Comparison of ENCODE assay signal across 31 mouse cellular contexts in the genomic region with DNA sequence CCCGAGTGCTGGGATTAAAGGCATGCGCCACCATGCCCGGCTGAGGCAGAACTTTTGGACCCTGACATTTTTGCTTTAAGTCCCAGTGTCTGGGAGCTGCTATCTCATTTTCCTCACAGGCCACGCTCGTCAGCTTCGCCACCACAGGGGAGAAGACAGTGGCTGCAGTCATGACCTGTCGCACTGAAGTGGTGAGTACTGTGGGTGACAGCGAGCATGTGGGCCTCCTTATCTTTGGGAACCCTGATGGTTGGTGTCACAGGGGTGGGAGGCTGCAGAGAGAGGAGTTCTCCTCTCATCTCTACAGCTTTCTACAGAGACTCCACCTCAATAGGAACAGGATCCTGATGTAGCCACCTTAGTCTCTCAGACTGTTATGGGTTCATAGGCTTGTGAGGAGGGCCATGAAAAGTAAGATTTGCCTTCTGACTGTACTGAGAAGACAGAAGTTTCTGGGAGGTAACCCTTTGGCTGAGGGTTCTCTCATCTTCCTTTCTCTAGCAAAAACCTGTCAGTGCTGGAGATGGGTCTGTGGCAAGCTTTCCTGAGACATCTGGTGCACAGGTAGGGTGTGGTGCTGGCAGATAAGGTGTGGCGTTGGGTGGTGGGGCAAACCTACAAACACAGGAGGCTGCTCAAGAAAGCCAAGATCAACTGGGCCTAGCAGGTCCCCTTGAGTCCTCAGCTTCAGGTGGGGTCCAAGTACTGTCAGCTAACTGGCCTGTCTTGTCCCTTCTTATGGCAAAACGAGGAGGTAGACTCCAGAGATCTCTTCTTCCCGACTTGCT. TPM values are rescaled to one million over a fixed set of nuclear protein-coding genes. Genes with fewer than 3 reads are reported as not detected.
DNase-seq lines count a peak whose midpoint lies in the region; ATAC-seq lines count a peak whose summit lies in the region.
"Had no signal": no experiment of that assay in that cellular context is flagged by ENCODE, and none has a peak within 500 bp of the region (broad histone marks: within the 10 kb centered on the region; RNA-seq: fewer than 3 reads in every experiment).

No protein-coding gene starts in this region.

- H3K4me3 ChIP-seq in heart, embryonic 11.5 days (ENCODE audit: low read depth, low read length): no peak overlapping the region
- peak overlapping the region; percentile 40 for H3K4me3 ChIP-seq in erythroblast, embryonic 14.5 days (replicated peaks)
- peak overlapping the region; percentile 30 for H3K4me3 ChIP-seq in liver, embryonic 13.5 days (replicated peaks)
- no peak overlapping the region for H3K4me3 ChIP-seq in neural tube, embryonic 15.5 days (replicated peaks)
- H3K4me3 ChIP-seq: embryonic facial prominence, embryonic 13.5 days; forebrain, embryonic 13.5 days; heart, embryonic 12.5 days; hindbrain, embryonic 13.5 days; kidney, embryonic 15.5 days; layer of hippocampus, adult 2 months; megakaryocyte, embryonic 14.5 days; midbrain, embryonic 13.5 days had no signal

- H3K36me3 ChIP-seq in heart, embryonic 11.5 days (ENCODE audit: control insufficient read depth, insufficient read depth, low read length): peaks cover 59% of the 10 kb centered on the region
- peaks cover 99% of the 10 kb centered on the region for H3K36me3 ChIP-seq in erythroblast, embryonic 14.5 days (ENCODE audit: control insufficient read depth)
- peaks cover 100% of the 10 kb centered on the region for H3K36me3 ChIP-seq in liver, embryonic 13.5 days
- peaks cover 96% of the 10 kb centered on the region for H3K36me3 ChIP-seq in neural tube, embryonic 15.5 days

- ATAC-seq in heart, embryonic 11.5 days (replicated peaks; ENCODE audit: insufficient number of reproducible peaks, low FRiP score, low TSS enrichment): no peak
- ATAC-seq in liver, embryonic 13.5 days (ENCODE audit: low read depth): peak; percentile 97
- ATAC-seq in megakaryocyte progenitor cell, adult 5-6 weeks (replicated peaks; ENCODE audit: poor library complexity): peak; percentile 75
- ATAC-seq in neural tube, embryonic 15.5 days (ENCODE audit: low FRiP score): no peak
- ATAC-seq: forebrain, embryonic 13.5 days; midbrain, embryonic 13.5 days had no signal

- H3K4me2 ChIP-seq in heart, embryonic 11.5 days: no peak overlapping the region
- peak overlapping the region; percentile 68 for H3K4me2 ChIP-seq in liver, embryonic 13.5 days
- H3K4me2 ChIP-seq in neural tube, embryonic 15.5 days: no peak overlapping the region
- H3K4me2 ChIP-seq: embryonic facial prominence, embryonic 13.5 days; forebrain, embryonic 13.5 days; heart, embryonic 12.5 days; hindbrain, embryonic 13.5 days; kidney, embryonic 15.5 days; midbrain, embryonic 13.5 days had no signal

- H3K4me1 ChIP-seq in heart, embryonic 11.5 days (ENCODE audit: control insufficient read depth, insufficient read depth, low read length): no peaks in the 10 kb centered on the region
- H3K4me1 ChIP-seq in erythroblast, embryonic 14.5 days (ENCODE audit: control insufficient read depth): peaks cover 55% of the 10 kb centered on the region
- peaks cover 48% of the 10 kb centered on the region for H3K4me1 ChIP-seq in liver, embryonic 13.5 days (replicated peaks)
- no peaks in the 10 kb centered on the region for H3K4me1 ChIP-seq in neural tube, embryonic 15.5 days
- H3K4me1 ChIP-seq: embryonic facial prominence, embryonic 13.5 days; forebrain, embryonic 13.5 days; heart, embryonic 12.5 days; hindbrain, embryonic 13.5 days; kidney, embryonic 15.5 days; midbrain, embryonic 13.5 days had no signal

- H3K9me3 ChIP-seq in heart, embryonic 11.5 days (replicated peaks; ENCODE audit: control insufficient read depth, low read length): no peaks in the 10 kb centered on the region
- no peaks in the 10 kb centered on the region for H3K9me3 ChIP-seq in erythroblast, embryonic 14.5 days (ENCODE audit: control insufficient read depth, low read length)
- H3K9me3 ChIP-seq in liver, embryonic 13.5 days (replicated peaks): no peaks in the 10 kb centered on the region
- no peaks in the 10 kb centered on the region for H3K9me3 ChIP-seq in neural tube, embryonic 15.5 days (replicated peaks)
- H3K9me3 ChIP-seq: embryonic facial prominence, embryonic 13.5 days; forebrain, embryonic 13.5 days; heart, embryonic 12.5 days; hindbrain, embryonic 13.5 days; kidney, embryonic 15.5 days; megakaryocyte, embryonic 14.5 days; midbrain, embryonic 13.5 days had no signal

- no peak overlapping the region for H3K9ac ChIP-seq in heart, embryonic 11.5 days (ENCODE audit: low read depth, low read length)
- H3K9ac ChIP-seq in liver, embryonic 13.5 days: peak overlapping the region; percentile 63
- no peak overlapping the region for H3K9ac ChIP-seq in neural tube, embryonic 15.5 days (replicated peaks)
- H3K9ac ChIP-seq: embryonic facial prominence, embryonic 13.5 days; forebrain, embryonic 13.5 days; heart, embryonic 12.5 days; hindbrain, embryonic 13.5 days; kidney, embryonic 15.5 days; midbrain, embryonic 13.5 days had no signal

- 80% methylated on average over 11 of the region's 11 CpGs for WGBS in heart, embryonic 11.5 days (ENCODE audit: insufficient replicate concordance)
- WGBS in liver, embryonic 13.5 days (ENCODE audit: insufficient replicate concordance): 36% methylated on average over 11 of the region's 11 CpGs
- 95% methylated on average over 11 of the region's 11 CpGs for whole genome bisulfite sequencing in neural tube, embryonic 15.5 days

- no peak overlapping the region for H3K27ac ChIP-seq in heart, embryonic 11.5 days (ENCODE audit: low read depth, low read length)
- H3K27ac ChIP-seq in liver, embryonic 13.5 days: peak overlapping the region; percentile 94
- H3K27ac ChIP-seq in neural tube, embryonic 15.5 days (replicated peaks): no peak overlapping the region
- H3K27ac ChIP-seq: embryonic facial prominence, embryonic 13.5 days; forebrain, embryonic 13.5 days; hindbrain, embryonic 13.5 days; kidney, embryonic 15.5 days; layer of hippocampus, adult 2 months; midbrain, embryonic 13.5 days had no signal

- H3K27me3 ChIP-seq in heart, embryonic 11.5 days (ENCODE audit: control insufficient read depth, insufficient read depth, low read length): no peaks in the 10 kb centered on the region
- H3K27me3 ChIP-seq in erythroblast, embryonic 14.5 days (ENCODE audit: control insufficient read depth): no peaks in the 10 kb centered on the region
- H3K27me3 ChIP-seq in liver, embryonic 13.5 days: no peaks in the 10 kb centered on the region
- H3K27me3 ChIP-seq in neural tube, embryonic 15.5 days (replicated peaks): no peaks in the 10 kb centered on the region
- H3K27me3 ChIP-seq: CH12.LX; embryonic facial prominence, embryonic 13.5 days; forebrain, embryonic 13.5 days; heart, embryonic 12.5 days; hindbrain, embryonic 13.5 days; kidney, embryonic 15.5 days; megakaryocyte, embryonic 14.5 days; midbrain, embryonic 13.5 days had no signal

- peak; percentile 82 for DNase-seq in heart, adult 11 months
- peak; percentile 61 for DNase-seq in liver, embryonic 13.5 days
- DNase-seq in kidney, adult 11 months: no peak
- no peak for DNase-seq in gastrocnemius, postnatal 4 days (ENCODE audit: low spot score in 2 of 2)
- DNase-seq: adrenal gland, postnatal 10 days; cerebellum, adult 11-12 months; cerebellum, postnatal 10 days; gastrocnemius, postnatal 10 days; heart, adult 18-20 months; heart, postnatal 4 days; kidney, adult 18-20 months; kidney, postnatal 25 days; layer of hippocampus, postnatal 36 days; lung, postnatal 36 days; retina, postnatal 1 day; right cerebral cortex, postnatal 25 days; spleen, adult 18-20 months; thymus, postnatal 14 days had no signal

RNA-seq across cellular contexts. Expression of a gene that starts 8.5 kb away (rescaled TPM):
- polyA plus RNA-seq in heart, embryonic 11.5 days (2014; fragmentation: Nextera tagmentation; extraction: Ambion mirVana): 69.0 and 71.5 TPM in 2 replicates
- polyA plus RNA-seq in erythroblast, embryonic 14.5 days (2012): 14.8 and 24.3 TPM in 2 replicates
- polyA plus RNA-seq in liver, embryonic 13.5 days (2015; fragmentation: Nextera tagmentation; extraction: Ambion mirVana): 33.8 and 34.5 TPM in 2 replicates
- 63.6 and 83.1 TPM in 2 replicates for total RNA-seq in megakaryocyte progenitor cell, adult 5-6 weeks (2015)
- 41.7 and 46.1 TPM in 2 replicates for total RNA-seq in megakaryocyte progenitor cell, adult 5-6 weeks (2017)
- total RNA-seq in gastrocnemius, postnatal 4 days (2021): 100 to 1,000 TPM; 115 to 122 TPM
- polyA plus RNA-seq in neural tube, embryonic 15.5 days (2015; fragmentation: Nextera tagmentation; extraction: Ambion mirVana): 79.0 and 82.5 TPM in 2 replicates

RNA-seq across cellular contexts. Expression of a gene that starts 8.6 kb away (rescaled TPM):
- 31.8 and 38.4 TPM in 2 replicates for polyA plus RNA-seq in heart, embryonic 11.5 days (2014; fragmentation: Nextera tagmentation; extraction: Ambion mirVana)
- polyA plus RNA-seq in erythroblast, embryonic 14.5 days (2012): 0.37 and 0.43 TPM in 2 replicates
- polyA plus RNA-seq in liver, embryonic 13.5 days (2015; fragmentation: Nextera tagmentation; extraction: Ambion mirVana): 15.4 and 17.8 TPM in 2 replicates
- total RNA-seq in megakaryocyte progenitor cell, adult 5-6 weeks (2015): 19.2 and 19.8 TPM in 2 replicates
- 30.3 and 42.6 TPM in 2 replicates for total RNA-seq in megakaryocyte progenitor cell, adult 5-6 weeks (2017)
- total RNA-seq in gastrocnemius, postnatal 4 days (2021): 10 to 100 TPM; 34.8 to 39.5 TPM
- 41.2 and 43.9 TPM in 2 replicates for polyA plus RNA-seq in neural tube, embryonic 15.5 days (2015; fragmentation: Nextera tagmentation; extraction: Ambion mirVana)

RNA-seq across cellular contexts. Expression of a gene that starts 8.6 kb away (rescaled TPM):
- polyA plus RNA-seq in heart, embryonic 11.5 days (2014; fragmentation: Nextera tagmentation; extraction: Ambion mirVana): 88.6 and 98.2 TPM in 2 replicates
- 6.4 and 7.7 TPM in 2 replicates for polyA plus RNA-seq in erythroblast, embryonic 14.5 days (2012)
- polyA plus RNA-seq in liver, embryonic 13.5 days (2015; fragmentation: Nextera tagmentation; extraction: Ambion mirVana): 141 and 147 TPM in 2 replicates
- 150 and 154 TPM in 2 replicates for total RNA-seq in megakaryocyte progenitor cell, adult 5-6 weeks (2015)
- total RNA-seq in megakaryocyte progenitor cell, adult 5-6 weeks (2017): 72.2 and 75.9 TPM in 2 replicates
- 10 to 100 TPM; 42.0 to 44.0 TPM for total RNA-seq in gastrocnemius, postnatal 4 days (2021)
- 77.3 and 94.5 TPM in 2 replicates for polyA plus RNA-seq in neural tube, embryonic 15.5 days (2015; fragmentation: Nextera tagmentation; extraction: Ambion mirVana)

RNA-seq across cellular contexts. Expression of a gene that starts 50.4 kb away (rescaled TPM):
- 51.1 and 53.7 TPM in 2 replicates for polyA plus RNA-seq in heart, embryonic 11.5 days (2014; fragmentation: Nextera tagmentation; extraction: Ambion mirVana)
- polyA plus RNA-seq in erythroblast, embryonic 14.5 days (2012): 2.4 and 2.7 TPM in 2 replicates
- 39.8 and 40.0 TPM in 2 replicates for polyA plus RNA-seq in liver, embryonic 13.5 days (2015; fragmentation: Nextera tagmentation; extraction: Ambion mirVana)
- total RNA-seq in megakaryocyte progenitor cell, adult 5-6 weeks (2015): 10.6 and 11.8 TPM in 2 replicates
- total RNA-seq in megakaryocyte progenitor cell, adult 5-6 weeks (2017): 11.2 and 13.0 TPM in 2 replicates
- 10 to 100 TPM; 32.5 to 33.3 TPM for total RNA-seq in gastrocnemius, postnatal 4 days (2021)
- 64.4 and 78.1 TPM in 2 replicates for polyA plus RNA-seq in neural tube, embryonic 15.5 days (2015; fragmentation: Nextera tagmentation; extraction: Ambion mirVana)

RNA-seq across cellular contexts. Expression of a gene that starts 50.4 kb away (rescaled TPM):
- 11.3 and 12.8 TPM in 2 replicates for polyA plus RNA-seq in heart, embryonic 11.5 days (2014; fragmentation: Nextera tagmentation; extraction: Ambion mirVana)
- polyA plus RNA-seq in erythroblast, embryonic 14.5 days (2012): 0.74 and 0.82 TPM in 2 replicates
- polyA plus RNA-seq in liver, embryonic 13.5 days (2015; fragmentation: Nextera tagmentation; extraction: Ambion mirVana): 9.7 and 10.3 TPM in 2 replicates
- 3.5 and 5.6 TPM in 2 replicates for total RNA-seq in megakaryocyte progenitor cell, adult 5-6 weeks (2015)
- 1.3 and 3.9 TPM in 2 replicates for total RNA-seq in megakaryocyte progenitor cell, adult 5-6 weeks (2017)
- 1 to 10 TPM; 4.2 to 4.7 TPM for total RNA-seq in gastrocnemius, postnatal 4 days (2021)
- polyA plus RNA-seq in neural tube, embryonic 15.5 days (2015; fragmentation: Nextera tagmentation; extraction: Ambion mirVana): 14.0 and 14.1 TPM in 2 replicates

Comparison
In these comparisons a context has a peak if more than half of its experiments do, and no peak if none do; other contexts are left out.
1. DNase-seq: peak in heart, adult 11 months (single experiment) and liver, embryonic 13.5 days (single experiment); none in kidney, adult 11 months (single experiment) and gastrocnemius, postnatal 4 days (0 of 2).
2. ATAC-seq: peak in liver, embryonic 13.5 days (single experiment) and megakaryocyte progenitor cell, adult 5-6 weeks (single experiment); none in heart, embryonic 11.5 days (single experiment) and neural tube, embryonic 15.5 days (single experiment).
3. H3K4me3 ChIP-seq: peak in erythroblast, embryonic 14.5 days (single experiment) and liver, embryonic 13.5 days (single experiment); none in heart, embryonic 11.5 days (single experiment) and neural tube, embryonic 15.5 days (single experiment).
4. RNA of a gene that starts 8.6 kb away (polyA plus RNA-seq): 41.2 to 43.9 TPM in neural tube, embryonic 15.5 days, 31.8 to 38.4 TPM in heart, embryonic 11.5 days and 15.4 to 17.8 TPM in liver, embryonic 13.5 days; 0.37 to 0.43 TPM in erythroblast, embryonic 14.5 days; every median in the first group is over 10 times any median in the second.